Mouse (Mus musculus): Measurements from ENCODE around the gene Rpgr.

DNA sequence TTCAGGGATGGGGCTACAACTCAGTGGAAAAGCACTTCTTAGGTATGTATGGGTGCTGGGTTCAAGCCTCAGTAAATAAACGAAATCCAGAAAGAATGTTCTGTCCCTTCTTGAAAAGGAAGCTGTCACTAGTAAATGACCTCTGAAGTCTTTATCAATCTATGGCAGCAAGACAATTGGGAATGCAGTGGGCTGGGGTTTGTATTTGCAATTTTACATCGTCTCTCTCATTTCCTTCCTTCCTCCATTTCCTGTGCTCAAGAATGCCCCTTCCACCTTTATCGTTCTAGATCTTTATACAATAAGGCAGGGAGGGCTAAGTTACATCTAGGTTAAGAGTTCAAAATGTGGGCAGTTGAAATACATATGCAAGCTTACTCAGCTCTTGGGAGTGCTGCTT is 17.9 kb upstream of the Rpgr start:
- TF ChIP-seq POLR2A (IDR thresholded peaks at IDR 0.05; ENCODE audit: borderline replicate concordance, low read depth, low read length), result no peak
- TF ChIP-seq CTCF (IDR thresholded peaks at IDR 0.05; ENCODE audit: low read depth, low read length), result no peak

Data from bone marrow macrophage, adult 2 months (primary cell).